Mouse (Mus musculus) heart, embryonic 10.5 days (tissue): ENCODE measurements around the gene Olfr623. TPM values are rescaled to one million over a fixed set of nuclear protein-coding genes. Genes with fewer than 3 reads are reported as not detected.

Experiments used
- DNase-seq: peaks from one replicate; pipeline ENCODE4 v3.0.0-alpha.2; 2017; ENCODE audit warnings: low spot score
- H3K27ac ChIP-seq: fragments of 300-500 bp; sonication (generic); 2 replicates; pipeline ENCODE4 v1.5.1; 2016; ENCODE audit warnings: mild to moderate bottlenecking
- H3K27me3 ChIP-seq: fragments of 300-500 bp; sonication (generic); 2 replicates; pipeline ENCODE4 v1.6.1; 2016; ENCODE audit warnings: mild to moderate bottlenecking; ENCODE audit not compliant: poor library complexity, insufficient read depth, severe bottlenecking
- H3K36me3 ChIP-seq: fragments of 300-500 bp; sonication (generic); 2 replicates; pipeline ENCODE4 v1.6.1; 2016; ENCODE audit warnings: mild to moderate bottlenecking, moderate library complexity
- H3K4me1 ChIP-seq: fragments of 300-500 bp; sonication (generic); 2 replicates; pipeline ENCODE4 v1.6.1; 2016; ENCODE audit warnings: mild to moderate bottlenecking
- H3K4me3 ChIP-seq: fragments of 300-500 bp; sonication (generic); 2 replicates; pipeline ENCODE4 v1.5.1; 2016; ENCODE audit warnings: mild to moderate bottlenecking, moderate library complexity
- H3K9me3 ChIP-seq: fragments of 300-500 bp; sonication (generic); 2 replicates; pipeline ENCODE4 v1.6.1; 2016; ENCODE audit warnings: mild to moderate bottlenecking, moderate library complexity
- WGBS: fragments of 180-500 bp; shearing (Covaris S2); methylation state at CpG from one replicate; pipeline ENCODE4 v1.1.7; 2016; 5-methylcytosine and 5-hydroxymethylcytosine counted together
- polyA plus RNA-seq: library from polyadenylated mRNA; unstranded; fragments of >200 nt; fragmentation: Nextera tagmentation; extraction: Ambion mirVana; gene quantifications from 2 replicates; pipeline ENCODE4 v1.2.1, GENCODE M21; 2016

The Olfr623 gene
- not detected in 2 replicates for polyA plus RNA-seq

GRCm38 (mm10) chr7:103663598-103663997 is at the start of gene Olfr623:
Olfr623 (minus strand) TSS chr7:103663698.
- Histone ChIP-seq H3K27ac (no peak within 1 kb of the TSS), H3K4me1 (no peaks in the 10 kb centered on the region), H3K4me3 (no peak within 1 kb of the TSS), H3K27me3 (no peaks in the 10 kb centered on the region), H3K36me3 (no peaks in the 10 kb centered on the region), H3K9me3 (no peaks in the 10 kb centered on the region)
- DNase-seq = no peak

- Histone ChIP-seq H3K27ac (no peak overlapping the region), H3K27me3 (no peaks in the 10 kb centered on the region), H3K9me3 (no peaks in the 10 kb centered on the region), H3K4me3 (no peak overlapping the region), H3K36me3 (no peaks in the 10 kb centered on the region), H3K4me1 (no peaks in the 10 kb centered on the region)
- DNase-seq = no peak
- 31% methylated on average over 2 of the region's 2 CpGs for WGBS
Observed at GRCm38 (mm10) chr7:103712024-103712423, 48.5 kb upstream of the Olfr623 start.

GRCm38 (mm10) chr7:103699469-103699868 is 36.0 kb upstream of the Olfr623 start:
- Histone ChIP-seq H3K9me3 (no peaks in the 10 kb centered on the region), H3K4me3 (no peak overlapping the region), H3K4me1 (no peaks in the 10 kb centered on the region), H3K36me3 (no peaks in the 10 kb centered on the region), H3K27ac (no peak overlapping the region), H3K27me3 (no peaks in the 10 kb centered on the region)
- WGBS = 90% methylated on average over 4 of the region's 4 CpGs
- DNase-seq = no peak

GRCm38 (mm10) chr7:103682420-103682819 is 18.9 kb upstream of the Olfr623 start, which contains the start of gene Olfr625-ps1:
Olfr625-ps1 (plus strand) TSS chr7:103682720.
- no peak for DNase-seq
- Histone ChIP-seq H3K4me1 (no peaks in the 10 kb centered on the region), H3K4me3 (no peak within 1 kb of the TSS)

GRCm38 (mm10) chr7:103671091-103671490 is 7.6 kb upstream of the Olfr623 start, which contains the start of gene Olfr624:
Olfr624 (minus strand) TSS chr7:103671191.
- no peak for DNase-seq

More at GRCm38 (mm10) chr7:103682420-103682819, 18.9 kb upstream of the Olfr623 start, which contains the start of gene Olfr625-ps1:
- H3K27me3 ChIP-seq = no peaks in the 10 kb centered on the region
- H3K9me3 ChIP-seq = no peaks in the 10 kb centered on the region
- H3K27ac ChIP-seq = no peak within 1 kb of the TSS
- no peaks in the 10 kb centered on the region for H3K36me3 ChIP-seq

GRCm38 (mm10) chr7:103644070-103644469 is 19.4 kb downstream of the Olfr623 start:
- Histone ChIP-seq H3K4me3 (no peak overlapping the region), H3K27me3 (no peaks in the 10 kb centered on the region), H3K9me3 (no peaks in the 10 kb centered on the region), H3K4me1 (no peaks in the 10 kb centered on the region), H3K36me3 (no peaks in the 10 kb centered on the region), H3K27ac (no peak overlapping the region)
- no peak for DNase-seq
- 77% methylated on average over 4 of the region's 4 CpGs for WGBS

More at GRCm38 (mm10) chr7:103671091-103671490, 7.6 kb upstream of the Olfr623 start, which contains the start of gene Olfr624:
- no peaks in the 10 kb centered on the region for H3K9me3 ChIP-seq
- no peak within 1 kb of the TSS for H3K27ac ChIP-seq
- H3K4me1 ChIP-seq = no peaks in the 10 kb centered on the region
- no peaks in the 10 kb centered on the region for H3K36me3 ChIP-seq
- H3K4me3 ChIP-seq = no peak within 1 kb of the TSS
- 95% methylated on average over 2 of the region's 2 CpGs for WGBS
- H3K27me3 ChIP-seq = no peaks in the 10 kb centered on the region

DNA sequence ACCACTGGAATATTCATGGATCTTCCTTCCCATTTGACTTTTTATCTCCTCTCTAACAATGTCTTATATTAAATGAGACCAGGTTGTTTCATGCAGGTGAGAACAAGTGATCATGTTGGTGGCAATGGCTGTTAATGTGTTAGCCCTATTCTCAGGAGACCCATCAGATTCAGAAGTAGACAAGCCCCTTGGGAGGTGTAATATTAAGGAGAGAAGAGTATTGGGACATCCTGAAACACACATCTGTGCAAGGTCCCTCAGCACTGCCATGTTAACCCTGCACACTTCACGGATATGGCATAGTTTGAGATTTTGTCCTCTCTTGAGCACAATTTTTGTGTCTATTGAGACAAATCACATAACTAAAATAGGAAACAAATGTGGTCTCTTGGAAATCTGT is 20.9 kb downstream of the Olfr623 start, which contains the start of gene Olfr622:
Gene Olfr622 (minus strand): TSS at position 101 of the 400 bp plus-strand sequence.
- Histone ChIP-seq H3K4me1 (no peaks in the 10 kb centered on the region), H3K27ac (no peak within 1 kb of the TSS)
- WGBS = 71% methylated on average over 1 of the region's 1 CpGs

GRCm38 (mm10) chr7:103636795-103637194 is 26.7 kb downstream of the Olfr623 start:
- Histone ChIP-seq H3K27ac (no peak overlapping the region), H3K9me3 (no peaks in the 10 kb centered on the region), H3K27me3 (no peaks in the 10 kb centered on the region), H3K4me1 (no peaks in the 10 kb centered on the region), H3K36me3 (no peaks in the 10 kb centered on the region), H3K4me3 (no peak overlapping the region)
- DNase-seq = no peak

More for the DNA sequence above, 20.9 kb downstream of the Olfr623 start, which contains the start of gene Olfr622:
- H3K27me3 ChIP-seq = no peaks in the 10 kb centered on the region
- H3K9me3 ChIP-seq = no peaks in the 10 kb centered on the region
- H3K36me3 ChIP-seq = no peaks in the 10 kb centered on the region
- no peak within 1 kb of the TSS for H3K4me3 ChIP-seq
- DNase-seq = no peak

DNA sequence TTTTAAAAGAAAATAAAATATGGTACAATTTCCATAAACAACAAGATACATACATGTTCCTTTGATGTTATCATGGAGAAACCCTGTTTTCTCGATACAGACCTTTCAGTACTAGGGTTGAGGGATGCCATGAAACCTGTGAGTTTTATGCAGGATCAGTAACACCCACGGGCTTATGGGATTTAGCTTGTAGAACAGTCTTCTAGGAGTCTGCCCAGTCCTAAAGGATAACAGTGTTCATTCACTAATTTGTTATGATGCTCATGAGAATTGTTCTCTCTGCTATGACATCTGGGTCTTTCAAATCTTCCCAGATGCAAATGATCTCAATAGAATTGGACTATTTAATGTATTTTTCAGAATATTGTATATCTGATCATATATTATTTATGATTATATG is 51.1 kb downstream of the Olfr623 start, which contains the start of gene Olfr620:
Gene Olfr620 (minus strand): TSS at position 101 of the 400 bp plus-strand sequence.
- H3K4me3 ChIP-seq = no peak within 1 kb of the TSS
- 72% methylated on average over 2 of the region's 2 CpGs for WGBS
- H3K27me3 ChIP-seq = no peaks in the 10 kb centered on the region
- no peaks in the 10 kb centered on the region for H3K36me3 ChIP-seq
- no peaks in the 10 kb centered on the region for H3K4me1 ChIP-seq
- no peak for DNase-seq
- H3K9me3 ChIP-seq = no peaks in the 10 kb centered on the region
- no peak within 1 kb of the TSS for H3K27ac ChIP-seq

Other genes with a start within 250 kb of the Olfr623 start
- gene Usp17lc, start 248.6 kb downstream of the Olfr623 start, polyA plus RNA-seq = not detected in 2 replicates
- not detected in 2 replicates for gene Olfr605, start 218.3 kb downstream of the Olfr623 start, polyA plus RNA-seq
- gene Olfr606, start 214.7 kb downstream of the Olfr623 start, polyA plus RNA-seq = not detected in 2 replicates
- not detected in 2 replicates for gene Olfr607, start 199.5 kb downstream of the Olfr623 start, polyA plus RNA-seq
- gene Olfr608, start 193.8 kb downstream of the Olfr623 start, polyA plus RNA-seq = 0.14 TPM in 1 of 2 replicates, not detected in the other
- gene Olfr609, start 165.6 kb downstream of the Olfr623 start, polyA plus RNA-seq = not detected in 2 replicates
- not detected in 2 replicates for gene Olfr610, start 151.6 kb downstream of the Olfr623 start, polyA plus RNA-seq
- not detected in 2 replicates for gene Olfr611, start 142.9 kb downstream of the Olfr623 start, polyA plus RNA-seq
- not detected in 2 replicates for gene Olfr612, start 121.0 kb downstream of the Olfr623 start, polyA plus RNA-seq
- not detected in 2 replicates for gene Olfr613, start 115.6 kb downstream of the Olfr623 start, polyA plus RNA-seq
- gene Olfr615, start 107.6 kb downstream of the Olfr623 start, polyA plus RNA-seq = not detected in 2 replicates
- gene Olfr616, start 94.6 kb downstream of the Olfr623 start, polyA plus RNA-seq = not detected in 2 replicates
- gene Olfr617, start 90.6 kb downstream of the Olfr623 start, polyA plus RNA-seq = not detected in 2 replicates
- not detected in 2 replicates for gene Olfr618, start 73.6 kb downstream of the Olfr623 start, polyA plus RNA-seq
- gene Olfr619, start 63.1 kb downstream of the Olfr623 start, polyA plus RNA-seq = not detected in 2 replicates
- gene Olfr620, start 51.2 kb downstream of the Olfr623 start, polyA plus RNA-seq = not detected in 2 replicates
- gene Olfr622, start 21.0 kb downstream of the Olfr623 start, polyA plus RNA-seq = not detected in 2 replicates
- gene Olfr624, start 7.5 kb upstream of the Olfr623 start, polyA plus RNA-seq = not detected in 2 replicates
- gene Olfr625-ps1, start 19.0 kb upstream of the Olfr623 start, polyA plus RNA-seq = not detected in 2 replicates
- not detected in 2 replicates for gene Olfr243, start 51.0 kb upstream of the Olfr623 start, polyA plus RNA-seq
- gene Olfr628, start 66.7 kb upstream of the Olfr623 start, polyA plus RNA-seq = not detected in 2 replicates
- not detected in 2 replicates for gene Olfr629, start 81.2 kb upstream of the Olfr623 start, polyA plus RNA-seq
- gene Olfr630, start 93.6 kb upstream of the Olfr623 start, polyA plus RNA-seq = not detected in 2 replicates
- gene Olfr69, start 107.9 kb upstream of the Olfr623 start, polyA plus RNA-seq = not detected in 2 replicates
- gene Olfr68, start 116.0 kb upstream of the Olfr623 start, polyA plus RNA-seq = not detected in 2 replicates
- gene Olfr67, start 128.1 kb upstream of the Olfr623 start, polyA plus RNA-seq = not detected in 2 replicates
- 442 and 979 TPM in 2 replicates for gene Hbb-bt, start 150.3 kb upstream of the Olfr623 start, polyA plus RNA-seq
- gene Hbb-bs, start 164.4 kb upstream of the Olfr623 start, polyA plus RNA-seq = 173 and 274 TPM in 2 replicates
- gene Hbb-bh2, start 176.8 kb upstream of the Olfr623 start, polyA plus RNA-seq = 0.28 and 1.2 TPM in 2 replicates
- gene Hbb-bh1, start 179.5 kb upstream of the Olfr623 start, polyA plus RNA-seq = 8,898 and 9,884 TPM in 2 replicates
- gene Hbb-y, start 189.5 kb upstream of the Olfr623 start, polyA plus RNA-seq = 17,516 and 23,478 TPM in 2 replicates
- gene Olfr66, start 222.6 kb upstream of the Olfr623 start, polyA plus RNA-seq = not detected in 2 replicates
- gene Olfr64, start 230.8 kb upstream of the Olfr623 start, polyA plus RNA-seq = not detected in 2 replicates
- gene Olfr65, start 239.8 kb upstream of the Olfr623 start, polyA plus RNA-seq = not detected in 2 replicates